Mouse (Mus musculus): ENCODE data around the gene Nans.

Nans gene

DNA sequence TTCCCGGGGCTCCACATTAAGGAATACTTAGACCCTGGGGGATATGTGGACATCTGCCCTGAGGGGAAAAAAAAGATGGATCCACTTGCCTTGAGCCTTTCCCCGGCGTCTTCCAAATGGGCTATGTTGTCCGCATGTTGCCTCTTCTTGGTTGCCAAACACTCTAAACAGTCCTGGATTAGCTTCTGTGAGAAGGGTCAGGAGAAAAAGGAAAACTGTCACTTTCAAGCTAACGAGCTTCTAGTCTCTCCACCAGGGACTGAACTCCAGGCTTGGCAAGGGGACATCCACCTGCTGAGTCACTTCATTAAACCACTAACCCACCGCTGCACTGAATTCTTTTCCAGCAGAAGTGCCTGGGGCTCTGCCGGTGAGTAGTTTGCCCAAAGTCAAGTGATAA is 43.9 kb downstream of the Nans start:
- DNase-seq (ENCODE audit: low read depth): no peak

DNA sequence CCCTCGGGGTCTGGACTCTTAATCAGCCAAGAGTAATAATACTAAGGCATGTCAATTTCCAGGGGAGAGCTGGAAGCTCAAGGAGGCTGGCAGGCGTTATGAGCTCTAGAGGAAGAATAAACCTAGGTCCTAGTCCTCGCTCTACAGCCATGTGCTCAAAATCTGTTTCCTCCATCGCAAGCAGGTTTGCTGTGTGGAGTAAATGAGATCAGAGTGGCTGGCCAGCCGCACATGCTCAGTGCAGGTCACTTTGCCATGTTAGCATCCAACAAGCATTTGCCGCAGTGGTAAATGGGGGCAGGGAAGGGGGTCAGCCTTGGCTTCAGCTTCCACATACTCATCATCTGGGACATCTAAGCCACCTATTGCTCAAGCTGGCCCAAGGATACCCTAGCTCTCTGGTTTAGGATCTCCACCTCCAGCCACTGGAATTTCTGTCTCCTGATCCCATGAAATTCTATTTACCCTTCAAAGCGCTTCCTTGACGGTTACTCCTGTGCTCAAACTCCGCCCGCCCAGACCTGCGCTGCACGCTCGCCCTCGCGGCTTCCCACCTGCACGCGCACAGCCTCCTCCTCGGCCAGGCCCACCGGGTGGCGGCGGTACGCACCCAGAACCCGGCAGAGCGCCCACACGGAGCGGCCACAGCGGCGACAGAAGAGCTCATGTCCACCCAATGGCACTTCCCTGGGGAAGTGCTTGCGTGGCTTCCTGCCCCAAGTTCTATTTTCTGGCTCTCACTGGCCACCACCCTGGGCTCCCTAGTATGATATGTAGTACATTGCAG is 45.1 kb downstream of the Nans start:
- no peak for DNase-seq (ENCODE audit: low read depth)

DNA sequence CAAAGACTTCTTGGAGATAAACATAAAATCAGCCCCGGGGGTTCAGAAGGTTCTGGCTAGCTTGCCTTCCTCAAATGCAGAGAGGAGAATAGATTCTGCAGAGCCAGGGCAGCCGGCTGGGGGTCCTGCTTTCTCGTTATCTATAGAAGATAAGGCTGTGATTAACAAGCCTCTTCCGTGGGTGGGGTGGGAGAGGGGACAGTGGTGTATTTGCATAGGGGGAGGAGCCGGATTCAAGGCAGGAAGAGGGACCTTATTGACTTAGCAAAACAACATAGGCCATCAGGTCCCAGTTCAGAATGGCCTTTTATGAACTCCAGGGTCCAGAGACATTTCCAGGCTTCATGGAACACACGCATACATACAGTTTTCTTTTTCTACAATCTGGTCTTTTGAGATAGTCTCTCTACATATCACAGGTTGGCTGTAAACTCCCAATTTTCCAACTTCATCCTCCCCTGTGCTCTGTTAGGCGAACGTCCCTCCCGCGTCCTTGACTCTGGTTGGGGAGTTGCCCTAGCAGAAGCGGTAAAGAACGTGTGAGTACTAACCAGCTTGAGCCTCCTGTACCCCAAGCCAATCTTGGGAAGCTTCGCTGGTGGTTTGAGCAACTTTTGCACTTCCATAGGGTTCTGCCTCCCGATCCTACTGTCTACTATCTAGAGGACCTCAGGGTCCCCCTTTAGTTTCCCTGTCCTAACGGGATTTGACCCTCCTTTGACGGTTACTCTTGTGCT is 46.2 kb downstream of the Nans start:
- DNase-seq (ENCODE audit: low read depth): no peak

DNA sequence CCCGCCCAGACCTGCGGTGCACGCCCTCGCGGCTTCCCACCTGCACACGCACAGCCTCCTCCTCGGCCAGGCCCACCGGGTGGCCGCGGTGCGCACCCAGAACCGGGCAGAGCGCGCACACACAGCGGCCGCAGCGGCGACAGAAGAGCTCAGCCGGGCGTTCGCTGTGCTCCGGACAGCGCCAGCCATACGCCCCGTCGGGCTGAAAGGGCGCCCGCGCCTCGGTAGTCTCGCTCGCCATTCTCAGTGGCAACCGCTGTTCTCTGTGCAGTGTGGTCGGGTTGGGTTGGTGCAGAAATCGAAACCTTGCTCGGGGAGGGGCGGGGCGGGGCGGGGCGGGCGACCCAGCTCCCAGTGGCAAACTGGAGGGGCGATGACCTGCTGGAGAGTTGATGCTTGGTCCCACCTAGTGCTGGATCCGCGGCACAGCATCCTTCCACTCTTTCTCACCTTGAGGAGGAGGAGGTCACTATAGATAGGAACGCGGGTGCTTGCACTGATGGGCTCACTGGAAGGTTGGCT is 46.9 kb downstream of the Nans start, which contains the start of gene Trim14:
Gene Trim14 (minus strand): TSS at position 302 of the 522 bp plus-strand sequence.
- DNase-seq (ENCODE audit: low read depth): peak; percentile 57

DNA sequence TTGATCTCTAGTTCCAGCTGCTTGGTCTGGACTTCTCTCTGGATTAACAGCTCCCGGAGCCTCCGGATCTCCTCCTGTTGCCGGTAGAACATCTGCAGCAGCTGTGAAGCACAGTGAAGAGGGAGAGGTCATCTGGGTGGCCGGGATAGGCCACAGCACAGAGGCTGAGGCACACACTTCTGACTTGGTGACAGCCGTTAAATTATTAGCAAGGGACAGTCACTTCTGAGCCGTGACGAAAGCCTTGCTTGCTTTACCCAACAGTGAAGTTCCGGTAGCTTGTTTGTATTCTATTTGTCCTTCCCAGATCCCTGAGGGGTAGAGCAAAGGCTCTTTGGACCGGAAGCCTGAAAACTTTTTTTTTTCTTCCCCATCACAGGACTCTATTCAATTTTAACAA is 50.1 kb downstream of the Nans start:
- DNase-seq (ENCODE audit: low read depth): no peak

DNA sequence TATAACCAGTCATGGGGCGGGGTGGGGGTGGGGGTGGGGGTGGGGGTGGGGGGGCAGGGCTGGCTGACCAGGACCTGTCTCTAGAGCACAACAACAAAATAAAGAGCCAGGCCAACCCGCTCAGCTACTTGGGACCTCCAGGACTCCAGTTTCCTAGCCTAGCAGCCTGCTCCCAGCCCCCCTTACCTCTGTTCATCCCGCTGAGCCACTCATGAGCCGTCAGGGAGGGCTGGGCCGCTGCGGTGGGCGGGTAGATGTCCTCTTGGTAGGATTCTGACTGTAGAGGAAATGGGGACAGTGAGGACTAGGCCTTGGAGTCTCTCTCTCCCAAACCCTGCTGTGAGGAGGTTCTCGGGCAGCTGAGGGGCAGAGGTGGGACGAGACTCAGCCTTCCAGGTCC is 52.7 kb downstream of the Nans start:
- no peak for DNase-seq (ENCODE audit: low read depth)

DNA sequence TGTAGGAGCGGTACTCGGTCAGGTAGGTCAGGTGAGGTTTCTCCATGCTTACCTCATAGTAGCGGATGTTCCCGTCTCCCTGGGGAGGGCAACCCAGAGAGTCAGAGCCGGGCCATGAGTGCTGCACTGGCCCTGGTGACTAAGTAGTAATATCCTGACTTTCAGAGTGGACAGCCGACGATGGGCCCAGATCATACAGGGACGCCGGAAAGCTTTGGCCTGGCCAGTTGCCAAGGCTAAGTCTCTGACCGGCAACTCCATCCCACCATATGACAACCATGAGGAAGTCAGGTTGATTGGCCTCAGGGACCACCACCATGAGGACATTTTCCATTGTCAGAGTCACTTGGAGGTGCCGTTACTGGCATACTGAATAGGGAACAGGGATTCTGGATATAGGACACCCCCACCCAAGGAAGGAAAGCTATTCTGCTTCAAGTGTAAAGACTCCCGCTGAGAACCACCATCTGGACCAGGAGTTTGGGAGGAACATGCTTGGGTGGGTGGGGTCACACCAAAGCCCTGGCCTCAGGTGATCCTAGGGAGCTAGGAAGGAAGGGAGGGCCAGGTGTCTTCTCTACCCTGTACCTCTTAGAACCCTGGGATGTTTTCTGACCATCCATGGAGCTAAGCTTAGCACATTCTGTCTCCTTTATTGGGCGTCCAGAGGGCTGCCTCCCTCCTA is 54.5 kb downstream of the Nans start:
- no peak for DNase-seq (ENCODE audit: low read depth)

DNA sequence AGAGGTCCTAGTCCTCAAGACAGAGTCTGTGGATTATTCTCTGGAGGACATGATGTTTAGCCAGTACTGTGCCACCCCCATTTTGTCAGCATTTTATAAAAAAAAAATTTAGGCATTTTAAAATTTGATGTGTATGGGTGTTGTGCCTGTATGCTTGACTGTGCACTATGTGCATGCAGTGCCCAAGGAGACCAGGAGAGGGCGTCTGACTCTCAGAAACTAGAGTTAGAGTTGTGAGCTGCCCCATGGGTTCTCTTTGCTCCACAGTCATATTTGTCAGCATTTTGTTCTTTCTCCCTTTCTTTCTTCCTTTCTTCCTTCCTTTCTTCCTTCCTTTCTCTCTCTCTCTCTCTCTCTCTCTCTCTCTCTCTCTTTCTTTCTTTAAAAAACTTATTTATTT is 55.3 kb downstream of the Nans start:
- peak; percentile 73 for DNase-seq (ENCODE audit: low read depth)

DNA sequence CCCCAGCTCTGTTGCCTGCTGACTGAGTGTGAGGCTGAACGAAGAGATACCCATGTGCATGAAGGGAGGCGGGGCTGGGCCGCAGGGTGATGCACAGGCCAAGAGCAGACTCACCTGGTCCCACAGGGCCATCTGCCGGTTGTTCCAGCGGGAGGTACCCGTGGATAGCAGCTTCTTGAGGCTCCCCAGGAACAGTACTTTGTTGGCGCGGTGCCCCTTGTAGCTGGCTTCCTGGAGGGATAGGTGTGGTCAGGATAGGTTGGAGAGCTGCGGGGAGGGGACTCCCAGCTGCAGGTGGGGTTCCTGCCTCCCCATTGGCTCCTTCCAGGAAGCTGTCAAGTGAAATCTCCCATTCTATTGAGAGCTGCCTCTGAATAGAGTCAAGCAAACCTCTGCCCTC is 56.5 kb downstream of the Nans start:
- no peak for DNase-seq (ENCODE audit: low read depth)

DNA sequence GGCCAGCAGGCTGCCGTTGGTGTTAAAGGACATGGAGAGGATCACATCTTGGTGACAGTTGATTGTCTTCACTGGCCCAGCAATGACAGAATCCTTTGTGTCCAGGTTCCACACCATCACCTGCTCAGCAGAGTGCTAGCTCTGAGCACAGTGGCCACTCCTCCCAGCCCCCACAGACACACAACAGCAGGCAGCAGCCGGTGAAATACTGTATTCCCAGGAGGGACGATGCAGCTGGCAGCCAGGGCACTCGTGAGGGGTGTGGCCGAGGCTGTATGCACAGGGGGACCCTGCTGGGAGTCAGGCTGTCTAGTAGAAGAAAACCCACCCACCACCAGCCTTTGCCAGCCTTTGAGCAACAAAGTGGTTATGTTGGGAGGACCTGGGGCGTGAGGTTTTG is 57.7 kb downstream of the Nans start:
- DNase-seq (ENCODE audit: low read depth): no peak

DNA sequence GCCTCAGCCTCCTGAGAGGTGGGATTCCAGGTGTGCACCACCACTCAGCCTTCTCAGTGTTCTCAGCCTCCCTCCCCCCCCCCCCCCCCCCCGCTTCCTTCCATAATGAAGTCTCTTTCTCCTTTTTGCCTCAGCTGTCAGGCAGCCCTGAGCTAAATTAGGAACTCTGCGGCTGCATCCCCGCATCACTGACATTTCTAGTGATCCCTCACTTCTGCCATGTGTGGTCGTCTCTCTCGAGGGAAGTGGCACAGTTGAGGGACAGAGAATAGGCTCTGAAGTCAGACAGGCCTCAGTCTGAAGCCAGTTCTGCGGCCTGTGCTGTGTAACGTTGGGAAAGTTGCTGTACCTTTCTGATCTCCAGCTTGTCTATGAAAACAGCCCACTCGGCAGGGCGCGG is 60.9 kb downstream of the Nans start:
- DNase-seq (ENCODE audit: low read depth): no peak

DNA sequence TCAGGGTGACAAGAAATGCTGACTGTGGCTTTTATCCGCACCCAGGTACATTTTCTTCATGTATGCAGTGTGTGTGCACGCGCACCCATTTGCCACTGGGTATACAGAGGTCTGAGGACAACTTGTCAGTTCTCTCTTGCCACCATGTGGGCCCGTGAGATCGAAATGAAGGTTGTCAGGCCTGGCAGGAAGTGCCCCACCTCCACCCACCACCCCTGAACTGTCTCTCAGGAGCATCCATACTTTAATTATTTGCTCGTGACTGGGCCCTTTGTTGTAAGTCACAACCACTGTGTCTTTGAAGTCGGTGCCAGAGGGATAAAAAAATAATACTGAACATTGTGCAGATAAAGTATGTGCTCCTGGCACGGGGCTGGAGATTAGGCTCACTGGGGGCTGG is 61.4 kb downstream of the Nans start:
- DNase-seq (ENCODE audit: low read depth): no peak

Measured in c-Kit-positive CD71-negative TER-119-negative erythroid progenitor cells, embryonic 14.5 days (primary cell).